Mouse (Mus musculus): ENCODE measurements around the gene Fam78a.

Gene Fam78a

DNA sequence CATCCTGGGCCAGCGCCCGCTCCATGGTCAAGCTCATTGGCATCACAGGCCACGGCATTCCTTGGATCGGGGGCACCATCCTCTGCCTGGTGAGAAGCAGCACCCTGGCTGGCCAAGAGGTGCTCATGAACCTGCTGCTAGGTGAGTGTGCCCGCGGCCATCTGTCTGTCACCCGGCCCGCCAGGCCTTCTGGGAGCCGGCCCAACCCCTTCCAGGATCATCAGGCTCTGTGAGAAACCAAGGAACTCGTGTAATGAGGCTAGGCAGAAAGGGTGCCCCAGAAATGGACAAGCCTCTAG, 11.4 kb upstream of the Fam78a start:
- DNase-seq (ENCODE audit: low spot score) = no peak

DNA sequence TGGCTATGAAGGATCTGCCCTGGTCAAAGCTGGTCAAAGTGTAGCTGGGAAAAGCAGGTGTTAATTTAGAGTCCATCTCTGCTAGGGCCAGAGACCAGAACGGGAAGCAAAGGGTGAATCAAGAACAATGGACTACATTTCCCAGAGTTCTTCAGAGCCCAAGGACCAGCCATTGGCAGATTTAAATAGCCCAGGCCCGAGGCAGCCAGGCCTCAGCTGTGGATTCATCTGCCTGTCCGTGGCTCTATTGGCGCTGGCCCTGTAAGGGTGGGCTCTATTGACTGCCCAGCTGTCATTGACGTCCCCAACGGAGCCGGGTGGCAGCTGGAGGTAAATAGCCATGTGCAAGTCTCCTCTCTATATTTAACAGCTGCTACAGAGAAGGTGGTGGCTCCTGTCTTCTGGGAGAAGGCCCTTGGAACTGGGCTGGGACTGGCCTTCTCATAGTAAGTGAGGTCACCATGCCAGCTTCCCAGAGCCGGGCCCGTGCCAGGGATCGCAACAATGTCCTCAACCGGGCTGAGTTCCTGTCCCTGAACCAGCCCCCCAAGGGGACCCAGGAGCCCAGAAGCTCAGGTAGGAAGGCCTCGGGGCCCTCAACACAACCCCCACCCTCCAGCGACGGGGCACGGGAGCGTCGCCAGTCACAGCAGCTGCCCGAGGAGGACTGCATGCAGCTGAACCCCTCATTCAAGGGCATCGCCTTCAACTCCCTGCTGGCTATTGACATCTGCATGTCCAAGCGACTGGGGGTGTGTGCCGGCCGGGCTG, 10.9 kb upstream of the Fam78a start, which contains the start of gene Plpp7:
Plpp7 (plus strand) TSS at position 178 of the 771 bp plus-strand sequence.
- DNase-seq (ENCODE audit: low spot score) = peak; percentile 31

DNA sequence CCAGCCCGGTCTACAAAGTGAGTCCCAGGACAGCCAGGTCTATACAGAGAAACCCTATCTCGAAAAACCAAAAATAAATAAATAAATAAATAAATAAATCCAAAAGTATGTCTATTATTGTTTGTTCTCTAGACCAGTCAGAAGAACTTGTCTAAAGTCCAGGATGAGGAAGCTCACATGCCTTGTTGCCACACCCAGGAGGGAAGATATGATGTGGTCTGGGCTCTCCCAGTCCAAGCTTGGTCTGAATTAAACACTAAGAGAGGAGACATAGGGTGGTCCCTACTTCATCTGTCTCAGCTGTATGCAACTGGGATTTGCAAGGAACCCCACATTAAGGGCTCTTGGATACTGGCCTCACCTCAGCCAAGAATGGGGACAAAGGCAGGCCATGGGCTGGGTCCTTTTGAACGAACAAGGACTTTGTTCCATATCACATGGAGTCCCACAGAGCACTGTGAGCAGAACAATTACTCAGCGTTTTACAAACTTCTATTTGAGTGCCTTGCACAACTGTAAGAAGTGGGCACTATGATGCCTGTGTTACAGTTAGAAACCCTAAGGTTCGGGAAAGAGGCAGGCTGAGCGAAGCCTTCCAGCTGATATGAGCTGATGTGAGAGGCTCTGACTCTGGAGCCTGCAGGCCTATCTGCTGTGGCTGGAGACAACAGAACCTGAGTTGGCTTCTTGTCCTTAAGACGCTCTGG, 9.5 kb upstream of the Fam78a start:
- no peak for DNase-seq (ENCODE audit: low spot score)

DNA sequence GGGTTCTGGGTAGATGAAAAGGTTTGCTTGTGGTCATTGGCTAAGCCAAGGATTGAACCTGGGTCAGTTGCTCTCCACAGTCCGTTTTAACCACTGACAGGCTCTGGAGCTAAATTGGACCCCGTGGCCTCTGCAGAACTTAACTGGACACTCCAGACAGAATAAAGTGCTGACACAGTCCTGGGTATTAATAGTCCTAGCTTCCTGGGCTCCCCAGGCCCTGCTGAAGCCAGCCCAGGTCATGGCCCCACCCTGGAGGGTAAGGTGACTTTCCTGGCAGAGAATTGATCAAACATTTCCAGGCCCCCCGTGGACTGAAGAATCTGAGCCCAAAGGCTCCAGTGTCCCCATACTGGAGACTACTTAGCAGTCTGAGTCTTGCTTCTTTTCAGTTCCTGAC, 7.3 kb upstream of the Fam78a start:
- no peak for DNase-seq (ENCODE audit: low spot score)

DNA sequence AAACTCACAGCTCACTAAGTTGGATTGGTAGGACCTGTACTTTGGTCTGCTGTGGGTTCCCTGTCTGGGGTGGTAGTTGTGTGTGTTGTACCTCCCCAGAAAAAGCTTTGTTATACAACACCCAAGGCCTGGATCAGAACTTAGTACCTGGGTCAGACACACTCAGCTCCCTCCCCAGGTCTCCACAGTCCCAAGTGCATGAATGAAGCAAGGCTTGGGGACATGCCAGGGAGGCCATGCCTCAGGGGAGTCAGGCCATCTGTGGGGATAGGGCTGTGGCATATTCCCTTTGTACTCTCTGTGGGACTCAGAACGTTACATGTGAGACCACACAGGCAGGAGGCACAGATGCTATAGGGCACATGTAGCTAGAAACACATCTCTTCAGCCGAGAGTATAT, 5.5 kb upstream of the Fam78a start:
- DNase-seq (ENCODE audit: low spot score) = no peak

DNA sequence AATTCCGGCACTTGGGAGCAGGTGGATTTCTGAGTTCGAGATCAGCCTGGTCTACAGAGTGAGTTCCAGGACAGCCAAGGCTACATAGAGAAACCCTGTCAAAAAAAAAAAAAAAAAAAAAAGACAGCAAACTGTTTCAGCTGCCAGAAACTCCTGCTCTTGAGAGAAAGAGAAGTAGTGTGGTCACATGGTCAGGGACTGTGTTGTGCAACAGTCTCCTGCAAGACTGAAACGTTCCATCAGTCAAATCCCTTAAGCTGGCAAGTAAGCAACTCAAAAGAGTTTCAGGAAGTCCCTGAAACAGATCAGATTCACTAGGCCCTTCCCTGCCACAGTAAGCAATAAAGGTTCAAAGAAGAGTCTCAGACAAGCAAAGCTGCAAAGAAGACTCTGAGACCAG, 4.9 kb upstream of the Fam78a start:
- DNase-seq (ENCODE audit: low spot score) = peak; percentile 70

DNA sequence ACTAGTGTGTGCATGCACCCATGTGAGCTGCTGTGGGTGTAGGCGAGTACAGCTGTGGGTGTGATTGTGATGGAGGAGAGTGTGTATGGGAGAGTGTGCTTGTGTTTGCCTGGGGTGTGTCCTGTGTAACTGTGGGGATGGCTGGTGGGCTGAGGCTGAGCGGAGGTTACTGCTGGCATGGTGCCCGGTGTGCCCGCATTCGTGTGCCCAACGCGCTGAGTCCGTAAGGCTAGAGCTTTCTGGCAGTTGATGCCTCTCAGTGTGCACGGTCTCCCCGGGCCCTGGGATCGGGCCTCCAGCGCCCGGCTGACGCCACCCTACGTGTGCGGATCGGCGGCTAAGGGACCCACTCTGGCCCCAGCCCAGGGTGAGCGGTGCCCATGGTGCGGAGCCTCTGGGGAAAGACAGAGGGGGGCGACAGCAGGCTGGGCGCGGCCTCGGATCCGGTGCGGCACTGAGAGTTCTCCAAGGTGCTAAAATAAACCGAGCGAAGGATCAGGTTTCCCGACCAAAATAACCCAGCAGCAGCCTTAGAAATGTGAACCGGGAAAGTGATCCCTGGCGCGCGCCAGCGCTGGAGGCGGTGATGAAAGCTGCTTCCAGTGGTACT, 3.8 kb upstream of the Fam78a start:
- DNase-seq (ENCODE audit: low spot score) = no peak

DNA sequence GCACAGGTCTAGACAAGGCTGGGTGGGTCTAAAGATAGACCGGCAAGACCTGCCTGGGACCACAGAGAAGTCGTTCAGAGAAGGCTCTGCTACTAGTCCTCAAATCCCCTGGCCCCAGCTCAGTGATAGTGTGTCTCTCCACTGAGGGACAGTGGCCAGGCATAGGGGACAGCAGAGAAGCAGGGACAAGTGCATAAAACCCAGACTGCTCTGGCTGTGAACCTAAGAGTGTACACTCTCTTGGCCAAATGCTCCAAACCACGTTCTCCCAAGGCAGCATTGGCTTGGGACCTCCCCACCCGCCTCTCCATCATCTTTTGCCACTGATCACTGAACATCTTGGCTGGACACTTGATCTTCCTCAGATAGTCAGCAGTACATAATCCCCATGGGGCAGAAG, 2.9 kb upstream of the Fam78a start:
- no peak for DNase-seq (ENCODE audit: low spot score)

DNA sequence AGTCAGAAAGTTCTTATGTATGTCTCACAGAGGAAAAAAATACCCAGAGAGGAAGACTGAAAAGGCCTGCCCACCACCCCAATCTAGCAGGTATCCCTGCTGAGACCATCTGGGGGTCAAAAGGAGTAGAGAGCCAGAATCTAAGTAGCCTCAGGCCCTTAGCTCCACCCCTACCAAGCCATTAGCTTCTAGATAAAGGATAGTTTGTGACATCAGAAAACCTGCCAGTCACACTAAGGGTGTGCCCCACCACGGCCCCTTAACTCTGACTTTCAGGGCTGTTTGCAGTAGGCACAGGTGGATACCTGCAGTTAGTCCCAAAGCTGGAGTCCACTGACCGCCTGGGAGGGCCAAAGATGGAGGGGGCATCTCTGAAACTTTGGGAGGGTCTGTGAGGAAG, 574 bp upstream of the Fam78a start:
- no peak for DNase-seq (ENCODE audit: low spot score)

DNA sequence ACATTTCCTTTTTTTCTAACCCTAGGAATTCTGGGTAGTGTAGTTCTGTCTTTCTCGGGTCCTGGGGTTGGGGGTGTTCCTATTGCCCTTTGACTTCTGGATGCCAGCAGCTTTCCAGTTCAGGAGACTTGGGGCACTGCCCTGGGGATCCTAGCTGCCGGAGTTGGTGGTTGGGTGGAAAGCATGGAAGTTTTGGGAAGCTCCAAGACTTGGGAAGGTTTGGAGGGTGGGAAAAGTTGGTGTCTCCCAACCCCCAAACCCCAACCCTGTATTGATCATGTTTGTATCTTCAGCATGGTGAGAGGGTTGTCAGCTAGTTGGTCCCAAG, 179 bp upstream of the Fam78a start:
- DNase-seq (ENCODE audit: low spot score) = no peak

DNA sequence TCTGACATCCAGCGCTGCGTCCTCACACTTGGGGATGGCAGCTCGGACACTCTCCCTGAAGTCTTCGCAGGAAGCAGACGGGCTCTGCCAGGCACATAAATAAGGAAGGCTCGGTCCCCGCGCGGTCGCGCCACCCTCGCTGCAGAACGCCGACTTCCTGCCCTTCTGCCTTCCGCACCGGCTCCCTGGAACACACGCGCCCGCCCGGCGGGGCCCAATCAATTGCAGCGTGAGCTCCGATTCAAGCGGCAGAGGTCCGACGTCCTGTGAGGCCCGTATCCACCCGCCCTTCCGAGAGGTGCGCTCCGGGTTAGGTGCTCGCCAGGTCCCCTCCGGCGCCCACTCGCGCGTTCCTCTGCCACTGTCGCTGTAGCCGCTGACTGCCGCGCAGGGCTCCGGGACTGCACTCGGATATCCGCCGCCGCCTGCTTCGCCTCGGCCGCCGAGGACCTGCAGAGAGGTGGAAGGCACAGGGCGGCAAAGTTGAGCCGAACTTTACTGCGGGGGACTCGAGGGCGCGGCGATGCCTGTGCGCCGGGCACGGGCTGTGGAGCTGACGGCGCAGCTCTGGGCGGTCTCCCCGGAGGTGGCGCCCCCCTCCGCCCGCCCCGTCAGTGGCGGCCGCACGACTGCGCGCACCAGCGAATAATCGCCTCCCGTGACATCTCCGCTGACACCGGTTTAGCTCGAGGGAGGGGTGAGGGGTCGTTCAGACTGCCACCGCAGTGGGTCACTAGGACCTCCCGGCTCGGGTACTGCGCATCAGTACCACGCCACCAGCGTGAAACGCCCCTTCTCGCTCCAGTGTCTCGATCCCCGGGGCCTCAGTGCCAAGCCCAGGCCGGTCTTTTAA, 1.3 kb downstream of the Fam78a start:
- DNase-seq (ENCODE audit: low spot score) = no peak

DNA sequence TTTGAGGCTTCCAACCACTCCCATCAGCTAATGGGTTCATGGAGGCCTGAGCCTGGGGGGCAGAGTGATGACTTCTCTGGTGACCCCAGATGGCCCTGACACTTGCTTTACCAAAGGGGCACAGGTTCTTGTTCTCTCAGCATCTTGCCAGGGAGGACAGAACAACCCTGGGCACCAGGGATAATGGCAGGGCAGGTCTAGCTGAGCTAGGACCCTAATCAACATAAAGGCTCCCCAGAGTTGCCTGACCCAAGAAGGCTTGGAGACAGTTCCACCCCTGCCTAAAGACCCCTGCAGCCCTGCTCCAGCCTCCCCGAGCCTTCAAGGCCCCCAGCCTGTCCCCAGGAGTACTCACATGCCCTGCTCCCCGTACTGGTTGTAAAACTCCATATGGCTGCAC, 2.4 kb downstream of the Fam78a start:
- no peak for DNase-seq (ENCODE audit: low spot score)

DNA sequence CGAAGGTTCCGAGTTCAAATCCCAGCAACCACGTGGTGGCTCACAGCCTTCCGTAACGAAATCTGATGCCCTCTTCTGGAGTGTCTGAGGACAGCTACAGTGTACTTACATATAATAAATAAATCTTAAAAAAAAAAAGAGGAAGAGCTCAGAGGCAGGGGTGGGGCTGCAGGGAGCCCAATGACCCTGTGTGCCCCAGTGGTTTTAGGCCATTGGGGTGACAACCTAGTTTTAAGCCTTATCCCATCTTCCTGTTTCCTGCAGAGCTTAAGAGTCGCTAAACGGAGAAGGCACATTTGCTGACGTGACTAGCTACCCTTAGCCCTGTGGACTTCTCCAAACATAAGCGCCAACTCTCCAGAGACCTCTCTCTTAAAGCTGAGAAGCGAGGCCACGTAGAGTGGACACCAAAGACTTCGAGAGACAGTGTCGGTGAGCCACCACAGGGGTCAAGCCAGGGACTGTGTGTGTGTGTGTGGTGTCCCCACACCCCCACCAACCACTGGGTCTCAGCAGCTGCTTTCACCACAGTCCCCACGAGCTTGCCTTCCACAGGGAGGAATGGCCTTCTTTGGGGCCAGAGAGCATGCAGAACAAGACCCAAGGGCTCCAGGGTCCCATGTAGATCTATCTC, 3.2 kb downstream of the Fam78a start:
- DNase-seq (ENCODE audit: low spot score) = no peak

DNA sequence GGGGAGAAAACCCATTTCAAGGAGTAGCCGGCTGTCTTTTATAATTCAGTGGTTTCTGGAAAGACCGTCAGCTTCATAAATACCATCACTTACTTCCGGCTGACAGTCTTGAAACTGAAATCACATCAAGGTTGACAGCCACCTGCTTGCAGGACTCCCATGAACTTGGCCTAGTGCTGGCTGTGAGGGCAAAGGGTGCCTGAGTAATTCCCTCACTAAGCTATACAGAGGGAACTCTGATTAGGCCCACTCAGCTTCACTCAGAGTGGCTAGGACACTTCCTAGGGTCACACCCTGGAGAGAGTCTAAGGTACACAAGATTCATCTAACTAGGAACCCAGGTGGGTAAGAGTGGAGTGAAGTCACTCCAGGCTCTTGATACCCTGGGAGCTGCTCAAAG, 4.0 kb downstream of the Fam78a start:
- no peak for DNase-seq (ENCODE audit: low spot score)

DNA sequence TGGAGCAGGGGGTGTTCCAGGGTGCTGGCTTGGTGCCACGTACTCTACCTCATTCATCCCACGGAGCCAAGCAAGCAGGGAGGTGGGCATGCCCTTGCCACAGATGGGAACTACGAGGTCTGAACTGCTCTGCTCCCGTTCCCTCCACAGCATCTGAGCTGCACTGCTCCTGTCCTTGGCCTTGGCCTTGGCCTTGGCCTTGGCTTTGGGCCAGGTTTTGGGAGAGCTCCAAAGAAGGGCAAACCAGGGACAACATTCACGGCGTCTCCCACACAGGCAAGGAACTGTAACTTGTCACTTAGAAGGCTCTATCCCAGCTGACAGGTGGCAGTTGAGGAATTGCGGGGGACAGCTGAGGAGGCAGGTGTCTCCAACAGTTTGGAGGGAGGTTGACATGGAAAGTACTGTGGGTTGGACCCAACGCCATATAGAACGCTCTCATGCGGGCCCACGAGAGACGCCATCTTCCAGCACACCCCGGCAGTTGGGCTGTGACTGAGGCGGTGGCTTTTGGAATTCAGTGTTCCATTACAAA, 5.4 kb downstream of the Fam78a start:
- no peak for DNase-seq (ENCODE audit: low spot score)

DNA sequence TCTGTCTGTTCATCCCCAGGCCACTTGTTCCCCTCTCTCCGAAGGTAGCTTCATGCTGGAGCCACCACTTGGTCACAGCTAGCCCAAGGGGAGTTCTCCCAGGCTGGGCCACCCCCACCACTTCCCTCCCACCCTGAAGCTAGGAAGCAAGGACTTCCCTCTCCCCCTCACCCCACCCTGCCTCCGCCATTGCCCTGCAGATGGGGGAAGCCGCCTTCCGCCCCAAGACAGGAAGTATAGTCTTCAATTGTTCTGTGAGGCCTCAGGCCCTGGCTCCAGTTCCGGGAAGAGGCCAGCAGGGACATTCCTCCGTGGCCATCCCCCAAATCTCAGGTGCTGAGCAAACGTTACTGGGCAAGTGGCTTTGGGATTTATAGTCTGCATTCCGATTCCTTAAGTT, 6.1 kb downstream of the Fam78a start:
- DNase-seq (ENCODE audit: low spot score) = no peak

DNA sequence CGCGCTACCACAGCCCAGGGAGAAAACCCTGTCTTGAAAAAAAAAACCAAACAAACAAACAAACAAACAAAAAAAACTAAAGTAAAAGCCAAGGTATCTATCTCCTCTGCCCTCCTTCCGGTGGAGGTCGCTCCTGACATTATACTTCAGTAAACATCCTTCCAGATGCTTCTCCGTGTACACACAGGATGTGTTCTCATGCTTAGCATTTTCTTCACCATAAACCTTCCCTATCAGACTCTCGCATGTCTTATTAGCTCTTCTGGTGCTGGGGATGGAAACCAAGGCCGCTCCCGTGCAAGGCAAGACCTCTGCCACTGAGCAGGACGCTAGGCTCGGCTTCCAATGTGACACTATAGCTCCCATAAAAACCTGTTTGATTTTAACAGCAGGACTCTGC, 6.9 kb downstream of the Fam78a start:
- DNase-seq (ENCODE audit: low spot score) = no peak

DNA sequence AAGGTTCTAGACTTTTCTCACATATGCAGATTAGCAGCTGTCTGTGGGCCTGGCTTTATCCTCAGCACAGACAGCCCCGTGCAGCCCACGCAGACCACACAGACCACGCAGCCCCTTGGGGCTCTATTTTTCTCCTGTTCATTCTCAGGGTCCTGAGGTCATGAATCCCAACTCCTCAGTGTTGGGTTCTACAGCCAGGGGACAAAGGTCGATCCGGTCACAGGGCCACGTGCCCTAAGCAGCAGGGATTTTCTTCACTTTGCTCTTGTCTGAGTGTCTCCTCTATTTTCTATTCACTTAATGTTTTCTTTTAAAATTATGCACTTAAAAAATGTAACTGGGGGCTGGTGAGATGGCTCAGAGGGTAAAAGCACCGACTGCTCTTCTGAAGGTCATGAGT, 9.3 kb downstream of the Fam78a start:
- no peak for DNase-seq (ENCODE audit: low spot score)

DNA sequence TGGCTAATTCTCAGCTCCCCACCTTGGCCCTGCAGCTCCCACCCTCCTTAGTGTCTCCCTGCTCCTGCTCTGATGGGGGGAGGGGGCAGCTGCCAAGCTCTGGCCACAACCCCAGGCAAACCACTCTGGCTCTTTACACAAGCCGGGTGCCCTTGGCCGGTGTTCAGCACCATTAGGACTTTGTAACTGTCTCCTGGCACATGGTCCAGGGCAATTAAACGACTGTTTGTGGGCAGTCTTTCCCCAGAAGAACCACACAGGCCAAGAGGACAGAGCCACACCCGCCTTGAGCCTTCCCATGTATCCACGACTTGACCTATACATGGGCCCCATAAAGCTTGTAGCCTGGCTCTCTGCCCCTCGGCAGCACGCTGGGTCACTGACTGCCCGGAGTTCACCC, 10.3 kb downstream of the Fam78a start:
- peak; percentile 36 for DNase-seq (ENCODE audit: low spot score)

DNA sequence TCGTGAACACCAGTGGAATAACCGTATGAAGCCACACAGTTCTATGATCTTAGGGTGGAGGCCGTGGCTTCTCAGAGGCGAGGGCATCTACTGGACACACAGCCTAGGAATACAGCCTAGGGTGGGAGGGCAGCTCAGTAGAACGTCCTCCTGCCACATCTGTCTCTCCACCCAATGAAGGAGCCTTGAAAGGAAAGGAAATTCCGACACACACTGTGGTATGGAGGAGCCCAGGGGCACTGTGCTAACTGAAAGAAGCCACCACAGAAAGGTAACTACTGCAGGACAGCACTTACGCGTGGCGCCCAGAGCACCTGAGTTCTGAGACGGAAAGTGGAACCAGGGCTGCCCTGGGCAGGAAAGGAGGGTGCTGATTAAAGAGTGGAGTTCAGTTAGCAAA, 13.9 kb downstream of the Fam78a start:
- no peak for DNase-seq (ENCODE audit: low spot score)

DNA sequence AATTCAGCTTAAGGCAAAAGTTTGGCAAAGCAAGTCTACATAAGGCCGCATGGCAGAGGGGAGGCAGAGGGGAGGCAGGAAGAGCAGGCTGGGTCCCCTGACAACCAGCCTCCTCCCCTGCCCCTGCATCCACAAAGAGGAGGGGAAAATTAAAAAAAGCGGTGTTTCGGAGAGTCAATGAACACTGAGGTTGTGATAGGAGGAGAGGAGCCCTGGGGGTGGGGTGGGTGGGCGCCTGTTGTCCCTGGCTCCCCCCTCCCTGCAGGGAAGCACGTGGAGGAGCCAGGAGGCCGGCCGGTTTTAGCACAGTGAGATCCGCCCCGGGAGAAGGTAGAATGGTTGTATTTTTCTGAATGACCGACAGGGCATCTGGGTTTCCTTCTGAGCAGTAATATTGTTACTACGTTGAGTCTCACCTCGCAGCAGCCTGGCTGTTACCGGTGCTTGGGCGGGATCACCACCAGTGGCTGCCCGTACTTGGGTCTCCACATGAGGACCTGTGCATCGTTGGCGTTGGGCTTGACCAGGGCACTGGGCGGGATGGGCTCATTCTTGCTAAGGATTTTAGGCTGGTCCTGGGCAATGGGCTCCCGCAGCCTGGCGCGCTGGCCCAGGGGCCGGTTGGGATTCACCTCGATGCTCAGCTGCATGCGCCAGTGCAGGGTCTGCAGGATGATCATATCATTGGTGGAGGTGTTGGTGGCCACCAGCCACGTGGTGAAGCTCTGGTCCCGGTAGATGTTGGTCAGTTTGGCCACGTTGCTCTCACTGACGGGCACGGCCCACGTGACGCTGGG, 15.6 kb downstream of the Fam78a start:
- no peak for DNase-seq (ENCODE audit: low spot score)

Measured in adipocyte (in vitro differentiated cells).